Mouse (Mus musculus) midbrain, embryonic 10.5 days (tissue): Measurements from ENCODE around the gene Rfxank. TPM values are rescaled to one million over a fixed set of nuclear protein-coding genes. Genes with fewer than 3 reads are reported as not detected.

Source experiments
- DNase-seq: peaks from one replicate; pipeline ENCODE4 v3.0.0-alpha.2; 2017; ENCODE audit warnings: low spot score
- H3K27ac ChIP-seq: fragments of 300-500 bp; sonication (generic); replicated peaks from 2 replicates; pipeline ENCODE4 v1.5.1; 2016; ENCODE audit warnings: mild to moderate bottlenecking
- H3K27me3 ChIP-seq: fragments of 300-500 bp; sonication (generic); 2 replicates; pipeline ENCODE4 v1.6.1; 2016; ENCODE audit warnings: low read depth, mild to moderate bottlenecking; ENCODE audit not compliant: poor library complexity, severe bottlenecking
- H3K36me3 ChIP-seq: fragments of 300-500 bp; sonication (generic); 2 replicates; pipeline ENCODE4 v1.6.1; 2016; ENCODE audit warnings: mild to moderate bottlenecking, moderate library complexity
- H3K4me1 ChIP-seq: fragments of 300-500 bp; sonication (generic); 2 replicates; pipeline ENCODE4 v1.6.1; 2016
- H3K4me3 ChIP-seq: fragments of 300-500 bp; sonication (generic); 2 replicates; pipeline ENCODE4 v1.5.1; 2016; ENCODE audit warnings: mild to moderate bottlenecking, moderate library complexity
- H3K9me3 ChIP-seq: fragments of 300-500 bp; sonication (generic); replicated peaks from 2 replicates; pipeline ENCODE4 v1.6.1; 2016; ENCODE audit warnings: mild to moderate bottlenecking
- WGBS: fragments of 180-500 bp; shearing (Covaris S2); methylation state at CpG from one replicate; pipeline ENCODE4 v1.1.7; 2016; 5-methylcytosine and 5-hydroxymethylcytosine counted together
- polyA plus RNA-seq: library from polyadenylated mRNA; unstranded; fragments of >200 nt; fragmentation: Nextera tagmentation; extraction: Ambion mirVana; gene quantifications from 2 replicates; pipeline ENCODE4 v1.2.1, GENCODE M21; 2016

Gene Rfxank
- polyA plus RNA-seq = 16.1 and 18.1 TPM in 2 replicates

DNA sequence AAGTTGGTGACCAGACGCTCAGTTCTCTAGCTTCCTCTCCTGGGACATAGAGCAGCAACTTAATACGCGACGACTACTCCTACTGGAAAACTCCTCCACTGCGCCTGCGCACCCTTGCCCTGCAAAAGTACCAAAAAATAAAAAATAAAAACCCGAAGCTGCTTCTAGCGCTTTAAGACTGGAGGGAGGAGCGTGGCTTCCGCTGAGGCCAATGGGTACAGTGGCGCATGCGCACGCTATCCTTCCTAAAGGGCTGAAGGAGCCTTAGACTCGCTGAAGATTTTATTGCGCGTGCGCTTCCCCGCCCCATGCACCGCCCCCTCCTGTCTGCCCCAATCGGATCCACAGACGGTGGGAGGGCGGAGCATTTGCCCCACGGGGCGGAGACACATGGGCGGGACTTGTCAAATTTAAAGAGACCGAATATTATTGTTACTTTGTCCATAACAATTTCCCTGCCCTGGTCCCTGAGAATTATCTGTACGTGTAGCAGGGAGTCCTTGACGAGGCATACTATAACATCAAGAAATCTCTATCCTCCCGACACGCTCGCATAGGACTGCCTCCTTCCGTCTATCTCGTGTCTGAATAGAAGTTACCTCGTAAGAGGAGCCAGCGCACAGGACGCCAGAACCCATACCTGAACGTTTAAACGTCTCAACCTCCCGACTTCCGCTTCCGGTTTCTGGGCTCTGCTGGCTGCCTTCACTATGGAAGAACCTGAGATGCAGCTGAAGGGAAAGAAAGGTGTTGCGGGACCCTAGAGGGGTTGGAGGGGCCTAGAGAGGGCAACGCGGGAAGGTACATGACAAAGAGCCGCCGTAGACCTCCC, at the start of gene Rfxank, which contains the start of the genes Borcs8 and Mef2b:
Gene Rfxank, minus strand, starts transcription at position 129 of the 832 bp plus-strand sequence.
Gene Borcs8, plus strand, starts transcription at position 474 of the 832 bp plus-strand sequence.
Gene Mef2b, plus strand, starts transcription at position 686 of the 832 bp plus-strand sequence.
- under 1% methylated on average over 46 of the region's 46 CpGs for WGBS
- H3K36me3 ChIP-seq = peaks cover 54% of the 10 kb centered on the region
- H3K4me1 ChIP-seq = peaks cover 25% of the 10 kb centered on the region
- DNase-seq = peak; percentile 99
- no peaks in the 10 kb centered on the region for H3K27me3 ChIP-seq
- H3K27ac ChIP-seq = peak within 1 kb of the TSS; percentile 80
- H3K9me3 ChIP-seq = no peaks in the 10 kb centered on the region
- H3K4me3 ChIP-seq = peak within 1 kb of the TSS; percentile 62

DNA sequence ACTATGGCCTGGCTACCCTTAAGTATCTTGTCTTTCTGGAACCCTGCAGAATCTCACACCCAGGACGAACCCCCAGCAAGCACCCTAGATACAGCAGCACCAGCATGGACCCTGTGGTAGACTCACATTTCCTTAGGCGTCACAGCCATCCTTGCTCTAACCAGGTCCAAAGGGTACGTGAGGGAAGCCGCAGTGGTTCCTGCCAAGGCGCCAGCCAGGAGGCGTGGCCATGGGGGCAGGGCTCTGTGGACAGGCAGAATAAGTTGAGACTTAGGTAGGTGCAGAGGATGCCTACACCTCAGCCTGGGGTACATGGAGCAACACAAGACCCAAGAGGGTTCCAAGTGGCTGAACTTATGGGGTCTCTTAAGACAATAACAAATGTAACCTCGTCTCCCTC, 49.8 kb upstream of the Rfxank start:
- no peak overlapping the region for H3K27ac ChIP-seq

DNA sequence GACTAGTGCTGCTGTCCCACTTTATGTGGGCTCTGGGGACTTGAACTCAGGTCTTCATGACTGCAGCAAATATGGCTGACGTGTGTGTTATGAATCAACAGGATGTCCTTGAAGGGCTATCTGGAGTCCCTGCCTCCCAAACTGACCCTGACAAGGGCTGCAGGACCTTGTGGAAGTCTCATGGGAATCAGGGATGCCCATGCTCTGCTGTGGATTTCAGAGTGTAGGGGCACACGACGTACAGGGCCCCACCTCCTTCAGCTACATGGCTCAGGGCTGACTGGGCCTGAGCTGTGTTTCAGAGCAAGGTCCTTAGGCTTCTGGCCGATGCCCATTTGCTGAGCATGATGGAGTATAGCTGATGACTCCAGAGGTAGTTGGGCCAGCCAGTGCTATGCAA, 44.2 kb upstream of the Rfxank start:
- H3K9me3 ChIP-seq = no peaks in the 10 kb centered on the region
- H3K4me3 ChIP-seq = no peak overlapping the region
- H3K4me1 ChIP-seq = peaks cover 2% of the 10 kb centered on the region; the same call in 1 of the 2 replicates
- DNase-seq = no peak
- H3K27me3 ChIP-seq = no peaks in the 10 kb centered on the region
- 87% methylated on average over 4 of the region's 4 CpGs for WGBS
- no peak overlapping the region for H3K27ac ChIP-seq
- peaks cover 44% of the 10 kb centered on the region for H3K36me3 ChIP-seq

More for the DNA sequence above, 49.8 kb upstream of the Rfxank start:
- no peak for DNase-seq
- H3K4me1 ChIP-seq = peaks cover 17% of the 10 kb centered on the region
- WGBS = 69% methylated on average over 7 of the region's 7 CpGs
- no peaks in the 10 kb centered on the region for H3K27me3 ChIP-seq
- H3K36me3 ChIP-seq = no peaks in the 10 kb centered on the region
- no peaks in the 10 kb centered on the region for H3K9me3 ChIP-seq
- H3K4me3 ChIP-seq = no peak overlapping the region

DNA sequence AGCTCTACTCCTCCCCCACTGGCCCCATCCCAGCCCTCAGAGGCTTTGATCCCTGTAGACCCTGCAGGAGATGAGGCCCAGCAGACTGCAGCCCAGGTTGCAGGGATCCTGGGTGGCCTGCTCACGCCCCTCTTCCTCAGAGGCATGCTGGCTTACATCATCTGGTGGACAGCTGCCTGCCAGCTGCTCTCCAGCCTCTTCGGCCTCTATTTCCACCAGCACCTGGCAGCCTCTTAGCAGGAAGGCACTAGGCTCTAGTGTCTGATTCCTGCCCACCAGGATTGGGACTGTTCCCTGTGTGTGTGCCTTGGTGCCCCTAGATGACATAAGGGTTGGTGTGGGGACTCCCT, 42.9 kb upstream of the Rfxank start:
- DNase-seq = no peak
- 80% methylated on average over 2 of the region's 2 CpGs for whole genome bisulfite sequencing
- Histone ChIP-seq H3K27me3 (no peaks in the 10 kb centered on the region), H3K4me3 (no peak overlapping the region), H3K27ac (no peak overlapping the region), H3K36me3 (peaks cover 55% of the 10 kb centered on the region), H3K4me1 (peaks cover 2% of the 10 kb centered on the region; the same call in 1 of the 2 replicates), H3K9me3 (no peaks in the 10 kb centered on the region)

DNA sequence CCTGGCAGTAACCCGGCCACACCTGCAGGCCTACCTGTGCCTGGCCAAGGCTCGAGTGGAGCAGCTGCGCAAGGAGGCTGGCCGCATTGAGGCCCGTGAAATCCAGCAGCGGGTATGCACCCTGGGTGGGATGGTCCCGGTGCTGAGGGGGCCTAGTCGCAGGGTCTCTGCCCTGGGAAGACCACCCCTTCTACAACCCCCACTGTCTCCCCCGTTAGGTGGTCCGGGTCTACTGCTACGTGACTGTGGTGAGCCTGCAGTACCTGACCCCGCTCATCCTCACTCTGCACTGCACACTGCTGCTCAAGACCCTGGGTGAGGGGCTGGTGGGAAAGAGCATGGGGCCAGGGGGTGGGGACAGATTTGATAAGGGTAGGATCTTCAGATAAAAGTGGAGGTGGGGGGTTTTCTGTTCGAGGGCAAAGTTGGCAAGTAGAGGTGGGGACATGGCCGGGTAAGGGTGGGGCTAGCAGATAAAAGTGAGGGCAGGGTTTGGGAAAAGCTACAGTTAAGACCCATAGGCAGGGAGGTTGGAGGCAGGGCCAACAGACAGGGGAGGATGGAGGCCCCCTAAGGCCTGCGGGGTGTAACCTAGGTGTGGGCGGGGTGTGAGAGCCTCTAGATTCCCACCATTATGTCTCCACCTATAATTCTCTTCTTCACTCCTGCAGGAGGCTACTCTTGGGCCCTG, 42.4 kb upstream of the Rfxank start:
- Histone ChIP-seq H3K4me1 (peaks cover 2% of the 10 kb centered on the region; the same call in 1 of the 2 replicates), H3K9me3 (no peaks in the 10 kb centered on the region), H3K27me3 (no peaks in the 10 kb centered on the region), H3K36me3 (peaks cover 60% of the 10 kb centered on the region), H3K4me3 (no peak overlapping the region), H3K27ac (no peak overlapping the region)
- DNase-seq = no peak
- WGBS = 85% methylated on average over 16 of the region's 16 CpGs

DNA sequence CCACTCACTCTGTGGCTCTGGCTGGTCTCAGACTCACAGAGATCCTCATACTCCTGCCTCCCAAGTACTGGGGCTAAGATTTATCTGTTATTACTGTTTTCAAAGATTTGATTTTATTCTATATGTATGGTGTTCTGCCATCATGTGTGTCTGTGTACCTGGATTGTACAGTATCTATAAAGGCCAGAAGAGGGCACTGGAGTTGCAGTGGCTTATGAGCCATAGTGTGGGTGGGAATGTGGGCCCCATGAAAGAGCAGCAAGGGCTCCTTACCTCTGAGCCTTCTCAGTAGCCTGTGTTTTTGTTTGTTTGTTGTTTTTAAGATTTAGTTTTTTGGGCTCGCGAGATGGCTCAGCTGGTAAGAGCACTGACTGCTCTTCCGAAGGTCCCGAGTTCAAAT, 40.1 kb upstream of the Rfxank start:
- peaks cover 70% of the 10 kb centered on the region for H3K36me3 ChIP-seq
- H3K27me3 ChIP-seq = no peaks in the 10 kb centered on the region
- peaks cover 6% of the 10 kb centered on the region for H3K4me1 ChIP-seq
- WGBS = 97% methylated on average over 4 of the region's 4 CpGs
- no peaks in the 10 kb centered on the region for H3K9me3 ChIP-seq
- no peak overlapping the region for H3K4me3 ChIP-seq
- DNase-seq = no peak
- H3K27ac ChIP-seq = no peak overlapping the region

DNA sequence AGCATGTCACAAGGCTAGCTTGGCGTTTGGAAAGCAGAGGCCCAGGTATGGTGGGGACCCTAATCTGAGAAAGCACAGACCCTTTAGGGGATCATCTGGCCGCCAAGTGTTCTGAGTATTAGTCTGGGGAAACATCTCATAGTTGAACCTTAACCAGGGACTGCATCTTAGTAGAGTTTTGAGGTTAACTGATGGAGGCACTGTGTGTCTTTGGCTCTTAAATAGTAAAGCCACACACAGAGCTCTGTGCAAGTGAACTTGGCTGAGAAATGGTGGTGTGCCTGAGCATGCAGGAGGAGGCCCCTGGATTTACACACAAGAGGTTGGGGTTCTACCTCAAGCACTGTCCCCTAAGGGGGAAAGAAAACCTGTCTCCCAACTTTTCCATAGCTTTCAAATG, 39.3 kb upstream of the Rfxank start:
- Histone ChIP-seq H3K27ac (no peak overlapping the region), H3K4me1 (peaks cover 11% of the 10 kb centered on the region), H3K4me3 (no peak overlapping the region), H3K36me3 (peaks cover 69% of the 10 kb centered on the region), H3K27me3 (no peaks in the 10 kb centered on the region), H3K9me3 (no peaks in the 10 kb centered on the region)
- no peak for DNase-seq
- 93% methylated on average over 2 of the region's 2 CpGs for WGBS

DNA sequence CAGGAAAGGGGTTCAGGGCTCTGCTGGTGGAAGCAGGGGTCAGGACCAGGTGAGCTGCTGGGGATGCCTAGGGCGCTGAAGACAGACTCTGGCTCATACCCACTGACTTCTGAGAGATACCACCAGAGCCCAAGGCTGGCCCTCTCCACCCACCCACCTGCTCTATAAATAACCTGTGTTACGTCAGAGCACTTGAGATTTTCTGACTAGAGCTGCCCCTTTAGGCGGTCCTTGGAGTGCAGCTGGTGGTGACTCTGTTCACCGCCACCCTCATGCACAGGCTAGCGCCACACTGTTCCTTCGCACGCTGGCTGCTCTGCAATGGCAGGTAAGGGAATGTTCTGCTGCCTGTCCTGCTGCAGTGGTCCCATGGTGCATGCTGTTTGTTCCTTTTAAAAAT, 35.1 kb upstream of the Rfxank start:
- no peak overlapping the region for H3K4me3 ChIP-seq
- 96% methylated on average over 7 of the region's 7 CpGs for WGBS
- no peak for DNase-seq
- H3K9me3 ChIP-seq = no peaks in the 10 kb centered on the region
- no peaks in the 10 kb centered on the region for H3K27me3 ChIP-seq
- peaks cover 35% of the 10 kb centered on the region for H3K36me3 ChIP-seq
- H3K27ac ChIP-seq = no peak overlapping the region
- peaks cover 25% of the 10 kb centered on the region for H3K4me1 ChIP-seq

DNA sequence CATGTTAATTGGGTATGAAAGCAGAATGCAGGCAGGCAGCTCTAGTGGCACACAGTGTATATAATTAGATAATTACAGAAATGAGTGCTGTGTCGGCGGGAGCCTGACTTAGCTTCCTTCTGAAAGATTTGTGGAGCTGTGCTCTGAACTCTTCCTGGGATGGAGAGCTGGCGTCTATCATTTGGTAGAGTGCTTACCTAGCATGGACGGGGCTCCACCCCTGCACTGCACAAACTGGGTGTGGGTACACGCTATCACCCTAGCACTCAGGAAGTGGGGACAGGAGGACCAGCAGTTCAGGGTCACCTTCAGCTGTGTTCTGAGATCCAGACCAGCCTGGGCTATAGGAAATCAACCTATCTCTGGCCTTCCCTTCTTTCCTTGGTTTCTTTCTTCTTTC, 34.4 kb upstream of the Rfxank start:
- Histone ChIP-seq H3K27me3 (no peaks in the 10 kb centered on the region), H3K27ac (no peak overlapping the region), H3K36me3 (peaks cover 28% of the 10 kb centered on the region), H3K4me1 (peaks cover 25% of the 10 kb centered on the region), H3K4me3 (peak overlapping the region; percentile 80; the same call in 1 of the 2 replicates), H3K9me3 (no peaks in the 10 kb centered on the region)
- no peak for DNase-seq
- WGBS = 86% methylated on average over 5 of the region's 5 CpGs

DNA sequence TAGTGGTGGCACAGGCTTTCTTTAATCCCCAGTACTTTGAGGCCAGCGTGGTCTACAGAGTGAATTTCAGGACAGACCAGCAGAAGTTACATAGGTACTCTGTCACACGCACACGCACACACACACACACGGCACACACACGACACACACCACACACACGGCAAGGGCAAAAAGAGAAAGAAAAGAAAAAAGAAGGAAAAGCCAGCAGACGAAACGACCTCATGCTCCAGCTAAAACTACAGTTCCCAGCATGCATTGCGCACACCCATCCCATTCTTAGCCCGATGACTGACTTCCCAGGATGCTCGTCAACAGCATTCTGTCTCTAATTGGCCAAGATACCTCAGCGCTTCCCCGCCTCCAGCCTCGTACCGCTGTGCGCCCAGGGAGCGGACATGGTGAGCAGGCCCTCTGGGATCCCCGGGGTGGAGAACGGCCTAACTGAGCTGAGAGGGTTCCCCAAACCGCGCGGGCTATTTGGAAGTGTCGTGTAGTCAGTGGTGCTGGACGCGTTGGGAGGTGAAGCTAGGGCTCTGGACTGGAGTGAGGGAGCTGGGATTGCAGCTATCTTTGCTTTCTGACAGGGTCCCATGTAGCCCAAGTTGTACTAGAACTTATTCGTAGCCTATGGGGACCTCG, 33.2 kb upstream of the Rfxank start, which contains the start of gene Tmem161a:
Gene Tmem161a, plus strand, starts transcription at position 314 of the 639 bp plus-strand sequence.
- WGBS = 3% methylated on average over 27 of the region's 27 CpGs
- Histone ChIP-seq H3K9me3 (no peaks in the 10 kb centered on the region), H3K4me3 (peak within 1 kb of the TSS; percentile 80), H3K36me3 (peaks cover 19% of the 10 kb centered on the region), H3K27ac (peak within 1 kb of the TSS; percentile 86), H3K4me1 (peaks cover 25% of the 10 kb centered on the region), H3K27me3 (no peaks in the 10 kb centered on the region; the same call in 1 of the 2 replicates)
- peak; percentile 89 for DNase-seq

DNA sequence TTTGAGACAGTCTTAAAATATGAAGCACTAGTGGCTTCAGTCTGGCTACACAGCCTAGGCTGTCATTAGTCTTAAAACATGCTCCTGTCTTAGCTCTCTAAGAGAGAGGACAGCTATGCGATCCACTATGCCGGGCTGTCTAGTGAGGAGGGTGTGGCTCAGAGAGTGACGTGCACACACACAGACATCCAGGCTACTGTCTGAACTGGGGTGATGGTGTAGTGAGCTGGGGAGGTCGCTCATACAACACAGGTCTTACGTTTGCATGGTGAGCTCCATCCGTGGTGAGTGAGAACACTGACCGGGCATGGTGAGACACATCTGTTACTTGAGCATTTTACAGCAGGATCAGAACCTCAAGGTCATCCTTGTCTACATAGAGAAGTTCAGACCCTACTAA, 32.3 kb upstream of the Rfxank start:
- H3K27me3 ChIP-seq = peaks cover 4% of the 10 kb centered on the region
- H3K4me3 ChIP-seq = 0 out of 2 replicates have a peak overlapping the region, but pooled peaks have one; percentile 80
- peak overlapping the region; percentile 86 for H3K27ac ChIP-seq
- H3K4me1 ChIP-seq = peaks cover 33% of the 10 kb centered on the region
- peaks cover 9% of the 10 kb centered on the region; the same call in 1 of the 2 replicates for H3K36me3 ChIP-seq
- 87% methylated on average over 7 of the region's 7 CpGs for WGBS
- no peak for DNase-seq
- no peaks in the 10 kb centered on the region for H3K9me3 ChIP-seq

DNA sequence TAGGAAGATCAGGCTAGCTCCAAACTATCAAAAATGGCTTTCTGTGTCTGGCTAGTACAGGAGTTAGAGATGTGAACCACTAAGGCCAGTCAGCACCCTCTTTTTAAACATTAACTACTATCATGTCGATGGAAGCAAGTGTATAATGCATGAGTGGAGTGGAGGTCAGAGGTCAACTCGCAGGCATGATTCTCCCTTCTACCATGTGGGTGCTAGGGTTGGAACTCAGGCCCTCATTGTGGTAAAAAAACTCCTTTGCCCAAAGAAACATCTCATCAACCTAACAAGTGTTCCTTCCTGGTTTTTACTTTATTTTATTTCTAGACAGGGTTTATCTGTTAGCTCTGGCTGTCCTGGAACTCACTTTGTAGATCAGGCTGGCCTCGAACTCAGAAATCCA, 31.8 kb upstream of the Rfxank start:
- H3K9me3 ChIP-seq = no peaks in the 10 kb centered on the region
- no peak overlapping the region for H3K27ac ChIP-seq
- H3K36me3 ChIP-seq = peaks cover 8% of the 10 kb centered on the region; the same call in 1 of the 2 replicates
- WGBS = 89% methylated on average over 3 of the region's 3 CpGs
- H3K4me1 ChIP-seq = peaks cover 37% of the 10 kb centered on the region
- no peak overlapping the region for H3K4me3 ChIP-seq
- DNase-seq = no peak
- peaks cover 9% of the 10 kb centered on the region for H3K27me3 ChIP-seq
